Mouse (Mus musculus) midbrain, postnatal 0 days (tissue): Measurements from ENCODE around the gene A2ml1. TPM values are rescaled to one million over a fixed set of nuclear protein-coding genes. Genes with fewer than 3 reads are reported as not detected.
A peak's percentile ranks its signal among the peaks of the same experiment; 100 is the strongest.

Source experiments
- ATAC-seq: fragments of 200-750 bp; cut with Nextera tagmentation; 2 replicates; pipeline ENCODE4 v1.8.0; 2017; ENCODE audit warnings: moderate number of reproducible peaks, mild to moderate bottlenecking, moderate TSS enrichment, moderate library complexity; ENCODE audit not compliant: low FRiP score
- DNase-seq: peaks from one replicate; pipeline ENCODE4 v3.0.0-alpha.2; 2015; ENCODE audit warnings: low spot score
- H3K27ac ChIP-seq: fragments of 300-500 bp; sonication (generic); 2 replicates; pipeline ENCODE4 v1.5.1; 2014; ENCODE audit warnings: low read depth, mild to moderate bottlenecking, low read length, mixed read lengths
- H3K27me3 ChIP-seq: fragments of 300-500 bp; sonication (generic); 2 replicates; pipeline ENCODE4 v1.6.1; 2014; ENCODE audit warnings: low read length, control low read depth, mixed read lengths; ENCODE audit not compliant: insufficient read depth
- H3K36me3 ChIP-seq: fragments of 300-500 bp; sonication (generic); 2 replicates; pipeline ENCODE4 v1.6.1; 2014; ENCODE audit warnings: low read length, control low read depth, mixed read lengths; ENCODE audit not compliant: insufficient read depth
- H3K4me1 ChIP-seq: fragments of 300-500 bp; sonication (generic); 2 replicates; pipeline ENCODE4 v1.6.1; 2014; ENCODE audit warnings: mild to moderate bottlenecking, control low read depth, antibody characterized with exemption, low read length, mixed read lengths; ENCODE audit not compliant: insufficient read depth
- H3K4me2 ChIP-seq: fragments of 300-500 bp; sonication (generic); 2 replicates; pipeline ENCODE4 v1.6.1; 2014; ENCODE audit warnings: low read depth, mild to moderate bottlenecking, low read length, mixed read lengths; ENCODE audit not compliant: poor library complexity, severe bottlenecking
- H3K4me3 ChIP-seq: fragments of 300-500 bp; sonication (generic); 2 replicates; pipeline ENCODE4 v1.5.1; 2014; ENCODE audit warnings: low read depth, mild to moderate bottlenecking, low read length, moderate library complexity
- H3K9ac ChIP-seq: fragments of 300-500 bp; sonication (generic); replicated peaks from 2 replicates; pipeline ENCODE4 v1.6.1; 2014; ENCODE audit warnings: mild to moderate bottlenecking, low read length, moderate library complexity, mixed read lengths; ENCODE audit not compliant: poor library complexity, severe bottlenecking
- H3K9me3 ChIP-seq: fragments of 300-500 bp; sonication (generic); 2 replicates; pipeline ENCODE4 v1.6.1; 2016; ENCODE audit warnings: low read length, control low read depth
- CTCF ChIP-seq: IDR thresholded peaks from 2 replicates; pipeline ENCODE4 v1.5.1; 2016; ENCODE audit warnings: antibody characterized with exemption, mild to moderate bottlenecking
- WGBS: fragments of 180-500 bp; shearing (Covaris S2); extraction: QIAGEN DNeasy Blood & Tissue Kit; methylation state at CpG from one replicate; pipeline ENCODE4 v1.1.7; 2014; 5-methylcytosine and 5-hydroxymethylcytosine counted together
- polyA plus RNA-seq: library from polyadenylated mRNA; unstranded; fragments of >200 nt; fragmentation: Nextera tagmentation; extraction: Ambion mirVana; gene quantifications from 2 replicates; pipeline ENCODE4 v1.2.1, GENCODE M21; 2015
- total RNA-seq: library from RNA; depleted of rRNA; stranded (reverse); fragments of >200 nt; gene quantifications from 2 replicates; pipeline ENCODE4 v1.2.3, GENCODE M21; 2014

A2ml1 gene
- total and polyA plus RNA-seq, 2 experiments from 2014 or later, result 0.16 to 7.9 TPM

GRCm38 (mm10) chr6:128606350-128606749 is 24.9 kb upstream of the A2ml1 start:
- Histone ChIP-seq H3K27ac (no peak overlapping the region), H3K4me2 (no peak overlapping the region), H3K36me3 (no peaks in the 10 kb centered on the region), H3K27me3 (no peaks in the 10 kb centered on the region), H3K4me1 (no peaks in the 10 kb centered on the region), H3K4me3 (no peak overlapping the region), H3K9me3 (no peaks in the 10 kb centered on the region), H3K9ac (no peak overlapping the region)
- no peak for TF ChIP-seq CTCF
- DNase-seq (no peak), ATAC-seq (no peak)
- 73% methylated on average over 9 of the region's 9 CpGs for WGBS

DNA sequence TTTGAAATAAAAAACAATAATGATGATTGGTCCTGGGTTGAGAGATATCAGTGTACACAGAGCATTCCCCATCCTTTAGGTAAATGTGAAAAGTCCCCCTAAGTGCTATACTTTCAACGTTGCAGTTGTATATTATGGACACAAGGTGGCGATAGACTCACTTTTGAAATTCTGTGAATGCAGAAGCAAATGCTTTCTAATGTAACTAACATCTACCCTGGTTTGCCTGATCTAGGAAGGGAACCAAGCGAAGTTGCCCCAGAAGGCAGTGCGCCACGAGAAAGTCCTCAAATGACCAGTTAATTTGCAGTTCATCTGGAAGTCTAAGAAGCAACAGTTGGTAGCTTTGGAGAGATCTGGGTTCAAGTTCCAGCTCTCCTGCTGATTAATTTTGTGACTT is 23.1 kb upstream of the A2ml1 start:
- H3K36me3 ChIP-seq, result no peaks in the 10 kb centered on the region
- no peaks in the 10 kb centered on the region for H3K4me1 ChIP-seq
- H3K9ac ChIP-seq, result no peak overlapping the region
- H3K4me3 ChIP-seq, result no peak overlapping the region
- ATAC-seq (no peak), DNase-seq (peak; percentile 70)
- no peaks in the 10 kb centered on the region for H3K27me3 ChIP-seq
- peak; percentile 83 for TF ChIP-seq CTCF
- WGBS, result 45% methylated on average over 5 of the region's 5 CpGs
- no peak overlapping the region for H3K27ac ChIP-seq
- no peak overlapping the region for H3K4me2 ChIP-seq
- H3K9me3 ChIP-seq, result no peaks in the 10 kb centered on the region

GRCm38 (mm10) chr6:128602463-128603201 is 21.2 kb upstream of the A2ml1 start:
- H3K9ac ChIP-seq, result no peak overlapping the region
- H3K9me3 ChIP-seq, result no peaks in the 10 kb centered on the region
- H3K27ac ChIP-seq, result no peak overlapping the region
- no peaks in the 10 kb centered on the region for H3K27me3 ChIP-seq
- no peaks in the 10 kb centered on the region for H3K36me3 ChIP-seq
- WGBS, result 42% methylated on average over 10 of the region's 10 CpGs
- peak overlapping the region; percentile 32 for H3K4me2 ChIP-seq
- peak; percentile 58 for DNase-seq
- peak; percentile 77 for ATAC-seq
- no peak for TF ChIP-seq CTCF
- no peaks in the 10 kb centered on the region for H3K4me1 ChIP-seq
- H3K4me3 ChIP-seq, result no peak overlapping the region

DNA sequence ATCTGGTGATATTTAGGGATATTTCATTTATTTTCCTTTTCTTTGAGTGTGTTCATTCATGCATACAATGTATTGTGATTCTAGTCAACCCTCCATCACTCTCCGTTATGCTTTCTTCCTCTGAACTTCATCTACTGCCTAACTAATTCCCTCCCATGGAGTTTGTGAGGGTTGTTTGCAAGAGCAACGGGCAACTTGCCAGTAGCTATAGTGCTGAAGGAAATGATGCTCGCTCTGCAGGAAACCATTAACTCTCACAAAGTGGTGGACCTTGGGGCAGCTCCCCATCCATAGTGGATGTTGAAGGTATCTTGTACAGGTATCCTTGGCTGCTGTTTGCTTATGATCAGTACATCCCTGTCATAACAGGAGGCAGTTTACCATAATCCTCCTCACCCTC is 20.6 kb upstream of the A2ml1 start:
- no peak overlapping the region for H3K9ac ChIP-seq
- no peaks in the 10 kb centered on the region for H3K9me3 ChIP-seq
- no peaks in the 10 kb centered on the region for H3K27me3 ChIP-seq
- 37% methylated on average over 3 of the region's 3 CpGs for WGBS
- H3K36me3 ChIP-seq, result no peaks in the 10 kb centered on the region
- peak overlapping the region; percentile 32 for H3K4me2 ChIP-seq
- ATAC-seq (no peak; the same call in 1 of the 2 replicates), DNase-seq (peak; percentile 32)
- H3K27ac ChIP-seq, result no peak overlapping the region
- H3K4me3 ChIP-seq, result no peak overlapping the region
- TF ChIP-seq CTCF, result no peak
- H3K4me1 ChIP-seq, result no peaks in the 10 kb centered on the region

GRCm38 (mm10) chr6:128599555-128599954 is 18.1 kb upstream of the A2ml1 start:
- Histone ChIP-seq H3K27me3 (no peaks in the 10 kb centered on the region), H3K9me3 (no peaks in the 10 kb centered on the region), H3K36me3 (no peaks in the 10 kb centered on the region), H3K27ac (no peak overlapping the region), H3K4me2 (no peak overlapping the region), H3K4me1 (no peaks in the 10 kb centered on the region), H3K9ac (no peak overlapping the region), H3K4me3 (no peak overlapping the region)
- DNase-seq, result no peak
- no peak for ATAC-seq
- WGBS, result 61% methylated on average over 4 of the region's 4 CpGs
- TF ChIP-seq CTCF, result peak; percentile 63

DNA sequence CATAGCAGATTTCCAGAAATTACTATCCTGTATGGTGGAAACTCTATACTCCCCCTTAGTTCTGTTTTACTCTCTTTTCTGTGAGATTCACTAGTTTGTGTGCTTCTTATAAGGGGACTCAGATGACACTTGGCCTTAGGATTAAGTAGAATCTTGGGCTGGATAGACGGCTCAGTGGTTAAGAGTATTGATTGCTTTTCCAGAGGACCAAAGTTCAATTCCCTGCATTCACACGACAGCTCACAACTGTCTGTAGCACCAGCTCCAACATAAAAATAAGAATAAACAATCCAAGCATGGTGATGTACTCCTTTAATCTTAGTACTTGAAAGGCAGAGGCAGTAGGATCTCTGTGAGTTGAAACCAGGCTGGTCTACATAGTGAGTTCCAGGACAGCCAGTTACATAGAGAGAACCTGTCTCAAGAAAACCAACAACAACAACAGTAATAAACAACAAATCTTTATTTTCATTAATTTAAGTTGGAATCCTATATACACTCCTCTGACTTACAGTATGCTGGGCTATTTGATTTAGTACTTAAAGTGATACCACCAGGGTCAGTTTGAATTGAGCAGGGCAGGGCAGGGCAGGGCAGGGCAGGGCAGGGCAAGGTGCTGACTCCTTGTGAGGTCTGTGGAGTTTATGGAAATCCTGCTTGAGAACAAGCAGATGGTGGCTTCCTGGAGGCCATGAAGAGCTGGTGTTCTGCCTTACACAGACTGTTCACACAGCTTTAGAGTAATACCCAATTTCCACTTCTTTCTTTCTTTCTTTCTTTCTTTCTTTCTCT is 17.0 kb upstream of the A2ml1 start:
- 60% methylated on average over 2 of the region's 2 CpGs for WGBS
- no peak for ATAC-seq
- no peaks in the 10 kb centered on the region for H3K4me1 ChIP-seq
- no peaks in the 10 kb centered on the region for H3K27me3 ChIP-seq
- H3K36me3 ChIP-seq, result no peaks in the 10 kb centered on the region
- no peak for DNase-seq
- no peaks in the 10 kb centered on the region for H3K9me3 ChIP-seq
- no peak overlapping the region for H3K4me3 ChIP-seq
- no peak overlapping the region for H3K4me2 ChIP-seq
- no peak for TF ChIP-seq CTCF
- no peak overlapping the region for H3K27ac ChIP-seq
- no peak overlapping the region for H3K9ac ChIP-seq
